Mouse (Mus musculus) spleen, postnatal 0 days (tissue): ENCODE results near the gene Apopt1. TPM values are rescaled to one million over a fixed set of nuclear protein-coding genes. Genes with fewer than 3 reads are reported as not detected.

ENCODE experiments used
- polyA plus RNA-seq: library from polyadenylated mRNA; unstranded; fragments of >200 nt; fragmentation: Nextera tagmentation; extraction: Ambion mirVana; gene quantifications from 2 replicates; pipeline ENCODE4 v1.2.1, GENCODE M21; 2015

Apopt1 gene
- polyA plus RNA-seq: 32.3 and 38.4 TPM in 2 replicates

GRCm38 (mm10) chr12:111713004-111713651 is at the start of gene Apopt1, which contains the start of gene Bag5:
TSS of gene Apopt1 (plus strand) at chr12:111713261.
TSS of gene Bag5 (minus strand) at chr12:111713257.

GRCm38 (mm10) chr12:111672176-111672575 is 40.9 kb upstream of the Apopt1 start, which contains the start of gene Ckb:
TSS of gene Ckb (minus strand) at chr12:111672338.

GRCm38 (mm10) chr12:111677882-111678669 is 35.0 kb upstream of the Apopt1 start, which contains the start of gene Trmt61a:
TSS of gene Trmt61a (plus strand) at chr12:111678105.

GRCm38 (mm10) chr12:111758381-111759175 is 45.5 kb downstream of the Apopt1 start, which contains the start of gene Klc1:
TSS of gene Klc1 (plus strand) at chr12:111758849.

Other genes starting within 250 kb of the Apopt1 start
- gene Gm266, start 227.4 kb upstream of the Apopt1 start, polyA plus RNA-seq: 1.7 and 4.0 TPM in 2 replicates
- gene Eif5, start 175.2 kb upstream of the Apopt1 start, polyA plus RNA-seq: 549 and 600 TPM in 2 replicates
- 26.0 and 28.7 TPM in 2 replicates for gene Mark3, start 138.7 kb upstream of the Apopt1 start, polyA plus RNA-seq
- 58.0 and 73.0 TPM in 2 replicates for gene Ckb, start 40.9 kb upstream of the Apopt1 start, polyA plus RNA-seq
- 7.6 and 7.9 TPM in 2 replicates for gene Trmt61a, start 35.2 kb upstream of the Apopt1 start, polyA plus RNA-seq
- gene Bag5, start within 50 bp of the Apopt1 start, polyA plus RNA-seq: 21.1 and 26.2 TPM in 2 replicates
- gene Klc1, start 45.6 kb downstream of the Apopt1 start, polyA plus RNA-seq: 28.5 and 36.9 TPM in 2 replicates
- gene Xrcc3, start 100.6 kb downstream of the Apopt1 start, polyA plus RNA-seq: 4.7 TPM in 2 replicates
- gene Zfyve21, start 100.9 kb downstream of the Apopt1 start, polyA plus RNA-seq: 39.6 and 45.0 TPM in 2 replicates
- 4.9 and 7.1 TPM in 2 replicates for gene Ppp1r13b, start 194.8 kb downstream of the Apopt1 start, polyA plus RNA-seq